Mouse (Mus musculus) heart, adult 18-20 months (tissue): ENCODE data around the gene Sos1. TPM values are rescaled to one million over a fixed set of nuclear protein-coding genes. Genes with fewer than 3 reads are reported as not detected.

Experiments
- DNase-seq, 2 experiments: peaks; one replicate each; pipeline ENCODE4 v3.0.0; 2021 to 2022; ENCODE audit warnings: mixed read lengths in 1 of 2
- total RNA-seq, 2 experiments: library from RNA; stranded (reverse); gene quantifications; 2 replicates each; pipeline ENCODE4 v1.2.3; 2021

Gene Sos1
- total RNA-seq, 2 experiments from 2014 or later = 10.2 to 10.8 TPM

- DNase-seq = no peak
Measured at GRCm38 (mm10) chr17:80496185-80496584, 15.9 kb upstream of the Sos1 start.

DNA sequence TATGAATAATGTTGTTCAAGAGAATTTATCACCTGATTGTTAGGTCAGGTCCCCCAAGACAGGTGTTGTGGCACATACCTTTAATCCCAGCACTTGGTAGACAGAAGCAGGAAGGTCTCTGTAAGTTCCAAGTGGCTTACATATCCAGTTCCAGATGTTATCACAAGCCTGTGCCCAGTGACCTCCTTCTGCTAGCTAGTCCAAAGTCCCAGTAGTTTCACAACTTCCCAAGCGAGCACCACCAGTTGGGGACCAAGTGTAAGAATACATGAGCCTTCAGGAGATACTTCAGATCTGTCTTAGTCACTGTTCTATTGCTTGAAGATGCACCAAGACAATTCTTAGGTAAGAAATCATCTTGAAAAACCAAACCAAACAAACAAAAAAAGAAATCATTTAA is 13.6 kb upstream of the Sos1 start:
- DNase-seq = no peak

- no peak for DNase-seq
Measured at GRCm38 (mm10) chr17:80492811-80493210, 12.6 kb upstream of the Sos1 start.

DNA sequence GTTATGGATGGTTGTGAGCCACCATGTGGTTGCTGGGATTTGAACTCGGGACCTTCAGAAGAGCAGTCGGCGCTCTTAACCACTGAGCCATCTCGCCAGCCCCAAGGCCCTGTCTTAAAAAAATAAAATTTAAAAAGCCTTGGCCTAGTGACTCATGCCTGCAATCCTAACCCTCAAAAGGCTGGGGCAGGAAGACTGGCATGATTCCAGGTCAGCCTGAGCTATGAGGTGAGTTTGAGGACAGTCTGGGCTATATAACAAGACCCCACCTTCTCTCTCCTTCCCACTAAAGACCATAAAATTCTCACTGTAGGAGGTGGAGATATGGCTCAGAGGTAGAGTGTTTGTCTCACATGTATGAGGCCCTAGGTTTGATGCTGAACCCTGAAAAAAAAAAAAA is 12.0 kb upstream of the Sos1 start:
- DNase-seq = no peak

DNA sequence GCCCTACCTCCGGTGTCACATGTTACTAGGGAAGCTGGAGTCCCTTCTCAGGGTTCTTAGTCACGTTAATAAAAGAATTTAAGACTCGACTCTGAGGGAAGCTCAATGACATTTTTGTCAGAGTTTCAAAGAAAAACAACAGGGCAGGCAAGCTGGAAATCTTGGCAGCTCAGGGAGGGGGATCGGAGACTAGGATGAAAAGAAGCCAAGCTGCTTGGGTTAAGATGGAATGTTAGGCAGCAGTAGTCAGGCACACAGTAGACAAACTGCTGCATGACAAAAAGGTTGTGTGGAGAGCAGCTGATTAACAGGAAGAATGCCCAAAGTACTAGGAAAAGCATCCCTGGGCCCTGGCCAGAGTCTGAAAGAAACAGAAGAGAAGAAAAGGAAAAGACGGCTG is 9.9 kb upstream of the Sos1 start:
- no peak for DNase-seq

DNA sequence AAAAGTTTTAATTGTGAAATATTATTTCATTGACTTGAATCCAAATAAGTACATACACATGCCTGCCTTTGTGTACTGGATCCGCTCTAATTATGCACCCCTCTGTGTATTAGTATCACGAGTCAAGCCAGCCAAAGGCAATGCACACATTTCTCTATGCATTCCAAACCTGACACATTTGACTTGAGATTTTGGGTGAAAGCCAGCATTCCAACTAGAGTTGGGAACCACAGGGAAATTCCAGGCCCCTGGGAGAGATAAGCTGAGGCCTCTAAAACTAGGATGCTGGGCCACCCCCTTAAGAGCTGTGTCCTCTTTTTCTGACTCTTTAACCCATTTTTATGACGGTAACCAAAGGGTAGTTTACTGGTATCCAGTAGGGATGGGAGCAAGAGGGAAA is 8.7 kb upstream of the Sos1 start:
- no peak for DNase-seq

DNA sequence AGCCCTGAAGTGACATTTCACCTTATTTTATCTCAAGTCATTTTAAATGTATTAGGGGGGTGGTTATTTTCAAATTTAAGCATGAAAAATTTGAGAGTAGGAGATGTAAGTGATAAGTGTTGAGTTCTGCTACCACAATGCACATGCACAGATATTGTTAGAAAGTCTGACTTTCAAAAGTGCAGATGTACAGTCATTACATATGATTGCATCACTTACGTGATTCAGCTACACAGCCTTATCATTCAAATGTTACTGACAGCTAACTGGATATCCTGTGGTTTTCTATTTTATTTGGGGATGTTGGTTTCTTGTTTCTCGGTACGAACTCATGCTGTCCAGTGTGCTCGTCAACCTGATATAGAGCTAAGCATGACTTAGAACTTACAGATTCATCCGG is 4.9 kb upstream of the Sos1 start:
- DNase-seq = no peak

DNA sequence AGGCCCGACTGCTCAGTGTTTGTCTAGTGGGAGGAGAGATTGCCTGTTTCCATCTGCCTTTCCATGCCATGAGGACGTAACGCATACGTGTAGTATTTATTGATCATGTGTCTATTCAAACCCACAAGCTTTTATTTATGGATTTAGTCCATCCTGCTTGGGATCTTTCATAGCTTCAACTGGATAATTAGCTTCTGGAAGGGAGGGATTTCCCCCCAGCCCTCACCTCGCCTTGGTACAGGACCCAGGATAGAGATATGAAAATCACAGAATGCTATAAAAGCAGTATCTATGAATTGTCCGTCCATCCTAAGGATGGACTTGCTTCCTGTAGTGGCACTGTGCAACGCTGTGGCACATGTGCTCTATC is 587 bp upstream of the Sos1 start:
- no peak for DNase-seq

- DNase-seq = peak; percentile 64 to 72
Measured at GRCm38 (mm10) chr17:80479295-80480030, 790 bp downstream of the Sos1 start.

DNA sequence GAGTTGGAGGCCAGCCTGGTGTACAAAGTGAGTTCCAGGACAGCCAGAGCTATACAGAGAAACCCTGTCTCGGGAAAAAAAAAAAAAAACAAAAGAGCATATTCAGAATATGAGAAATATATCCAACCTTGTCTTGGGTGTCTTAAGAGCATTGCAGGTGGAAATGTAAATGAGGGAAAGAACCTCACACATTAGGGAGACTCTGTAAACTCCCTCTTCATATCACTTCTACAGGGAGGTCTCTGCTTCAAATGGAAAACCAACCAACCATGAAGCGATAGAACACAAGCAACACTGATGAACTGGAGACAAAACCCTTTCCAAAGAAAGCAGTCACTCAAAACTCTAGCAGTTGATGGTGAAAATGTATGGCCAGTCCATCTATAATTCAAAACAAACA is 2.6 kb downstream of the Sos1 start:
- DNase-seq = no peak

GRCm38 (mm10) chr17:80476496-80476895 is 3.8 kb downstream of the Sos1 start:
- no peak for DNase-seq

DNA sequence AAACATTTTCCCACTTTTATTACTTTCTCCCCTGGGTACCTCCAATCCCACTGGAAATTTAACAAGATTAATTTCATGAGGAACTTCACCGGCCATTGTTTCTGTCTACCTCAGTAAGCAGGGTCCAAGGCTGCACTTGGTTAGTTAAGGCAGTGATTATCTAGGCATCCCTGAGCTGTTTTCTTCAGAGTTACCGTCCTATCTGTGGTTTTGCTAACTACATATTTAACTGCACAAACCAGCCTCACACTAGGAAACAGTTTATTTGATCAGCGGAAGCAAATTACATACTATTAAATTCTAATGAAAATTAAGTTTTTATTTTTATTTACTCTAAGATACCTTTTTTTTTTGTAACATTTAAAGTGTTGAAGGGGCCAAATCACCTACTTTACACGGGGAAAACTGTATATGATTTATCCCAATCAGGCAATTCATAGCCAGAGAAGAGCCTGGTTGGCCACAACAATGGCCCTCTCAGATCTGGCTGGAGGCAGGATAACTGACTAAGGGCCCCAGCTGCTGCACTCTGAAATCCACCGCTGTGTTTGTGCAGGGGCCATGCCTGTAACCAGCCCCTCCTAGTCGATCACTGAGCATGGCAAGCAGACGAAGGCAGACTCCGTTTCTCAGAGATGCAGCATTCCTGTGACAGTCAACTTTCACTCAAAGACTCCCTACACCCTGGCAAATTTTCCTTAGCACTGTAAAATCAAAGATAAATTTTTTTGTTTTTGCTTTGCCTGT is 9.0 kb downstream of the Sos1 start:
- no peak for DNase-seq

- peak in 1 of 2 experiments; percentile 24 for DNase-seq
Measured at GRCm38 (mm10) chr17:80468417-80468894, 11.8 kb downstream of the Sos1 start.

DNA sequence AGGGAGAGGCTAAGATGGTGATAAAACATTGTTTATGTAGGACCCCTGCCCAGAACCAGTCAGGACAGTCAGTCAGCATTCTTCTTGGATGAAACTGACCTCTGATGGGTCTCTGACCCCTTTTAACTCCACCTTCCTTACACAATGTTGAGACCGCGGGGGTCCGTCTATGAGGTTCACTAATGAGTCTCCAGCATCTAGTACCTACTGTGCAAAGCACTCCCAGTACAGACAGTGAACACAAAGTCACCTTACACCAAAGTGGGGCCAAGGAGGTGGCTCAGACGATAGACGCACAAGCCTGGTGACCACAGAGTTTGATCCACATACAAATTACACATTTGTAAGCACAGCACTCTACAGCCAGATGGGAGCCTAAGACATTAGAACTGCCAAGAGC is 20.0 kb downstream of the Sos1 start:
- no peak for DNase-seq

DNA sequence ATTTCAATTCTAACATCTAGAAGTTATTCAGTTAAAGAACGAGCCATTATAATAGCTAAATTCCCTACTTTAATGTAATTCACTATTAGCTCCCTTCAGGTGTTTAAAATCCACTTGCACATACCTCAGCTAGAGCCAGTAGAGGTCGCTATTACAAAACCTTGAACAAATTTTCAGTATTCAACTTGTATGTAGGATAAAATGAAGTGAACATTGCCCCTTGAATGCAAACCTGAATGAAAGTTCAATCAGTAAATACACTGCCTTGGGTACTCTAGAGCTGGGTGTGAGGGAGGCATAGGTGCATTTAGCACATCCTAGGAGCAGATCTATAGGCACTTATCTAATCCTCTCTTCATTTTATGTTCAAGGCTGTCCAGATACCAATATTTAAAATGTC is 24.6 kb downstream of the Sos1 start:
- DNase-seq = peak in 1 of 2 experiments; percentile 62

DNA sequence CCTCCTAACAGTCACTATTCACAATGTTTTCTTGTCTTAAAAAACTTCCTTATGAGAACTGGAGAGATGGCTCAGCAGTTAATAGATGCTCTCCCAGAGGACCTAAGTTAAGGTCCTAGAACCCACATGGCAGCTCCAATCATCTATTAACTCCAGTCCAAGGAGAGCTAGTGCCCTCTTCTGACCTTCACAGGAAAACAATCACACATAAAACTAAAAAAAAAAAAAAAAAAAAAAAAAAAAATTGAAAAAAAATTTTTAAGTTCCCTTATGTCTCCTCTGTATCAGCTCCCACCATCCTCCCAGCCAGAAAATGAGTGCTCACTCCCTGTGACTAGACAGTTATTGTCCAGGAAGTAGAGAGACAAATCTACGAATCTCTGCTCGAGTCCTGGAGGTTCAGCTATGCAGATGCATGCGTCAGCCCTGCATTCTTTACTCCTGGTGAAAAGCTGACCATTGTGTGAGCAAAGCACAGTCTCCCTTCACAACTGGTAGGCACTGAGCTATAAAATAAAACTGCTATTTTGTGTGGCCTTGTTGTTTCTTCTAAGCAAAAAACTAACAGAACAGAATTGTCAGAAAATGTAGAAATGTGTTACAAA is 29.7 kb downstream of the Sos1 start:
- no peak for DNase-seq

DNA sequence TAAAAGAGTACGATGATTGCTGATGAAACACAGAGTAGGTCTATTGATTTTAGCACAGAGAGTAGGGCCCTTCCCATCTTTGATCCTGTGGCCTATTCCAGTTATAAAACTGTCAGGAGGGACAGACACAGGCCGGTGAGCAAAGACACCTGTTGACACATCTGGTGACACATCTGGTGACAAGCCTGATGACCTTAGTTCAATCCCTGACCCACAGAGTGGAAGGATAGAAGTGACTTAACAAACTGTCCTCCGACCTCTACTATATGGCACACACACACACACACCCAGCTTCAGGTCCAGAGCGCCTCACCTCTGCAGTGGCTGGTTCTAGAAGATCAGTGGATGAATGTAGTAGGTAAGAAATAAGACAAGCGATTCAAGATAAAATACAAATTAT is 33.8 kb downstream of the Sos1 start:
- no peak for DNase-seq

DNA sequence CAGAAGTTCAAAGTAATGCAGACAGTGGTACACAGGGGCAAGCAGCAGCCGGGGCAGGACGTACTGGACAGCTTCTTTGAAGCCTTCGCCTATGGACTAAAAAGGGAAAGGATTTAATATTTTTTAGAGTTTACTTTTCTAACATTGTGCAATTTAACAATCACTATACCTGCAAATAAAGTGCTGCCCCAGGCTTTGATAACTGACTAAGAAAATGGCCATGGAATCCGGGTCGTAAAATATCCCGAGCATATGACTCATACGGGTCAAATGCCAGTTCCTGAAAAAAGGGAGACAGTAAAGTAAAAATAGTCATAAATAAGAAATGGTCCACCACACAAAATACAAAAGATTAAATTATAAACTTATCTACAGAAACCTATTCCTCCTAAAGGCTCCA is 34.8 kb downstream of the Sos1 start:
- no peak for DNase-seq

DNA sequence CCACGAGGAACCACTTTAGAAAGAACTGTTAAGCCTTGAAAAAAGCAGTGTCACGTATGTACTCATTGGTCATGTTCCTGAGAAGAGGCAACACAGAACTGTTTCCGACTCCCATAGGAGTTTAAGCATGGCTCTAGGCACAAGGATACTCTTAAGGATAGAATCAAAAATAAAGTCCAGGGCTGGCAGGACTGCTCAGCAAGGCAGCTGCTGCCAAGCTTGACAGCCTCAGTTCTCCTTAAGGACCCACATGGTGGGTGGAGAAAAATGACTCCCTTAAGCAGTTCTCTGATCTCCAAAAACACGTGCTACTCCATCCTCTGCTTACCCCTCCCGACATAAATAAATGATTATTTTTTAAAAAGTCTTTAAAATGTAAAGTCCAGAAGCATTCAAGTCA is 44.6 kb downstream of the Sos1 start:
- no peak for DNase-seq

DNA sequence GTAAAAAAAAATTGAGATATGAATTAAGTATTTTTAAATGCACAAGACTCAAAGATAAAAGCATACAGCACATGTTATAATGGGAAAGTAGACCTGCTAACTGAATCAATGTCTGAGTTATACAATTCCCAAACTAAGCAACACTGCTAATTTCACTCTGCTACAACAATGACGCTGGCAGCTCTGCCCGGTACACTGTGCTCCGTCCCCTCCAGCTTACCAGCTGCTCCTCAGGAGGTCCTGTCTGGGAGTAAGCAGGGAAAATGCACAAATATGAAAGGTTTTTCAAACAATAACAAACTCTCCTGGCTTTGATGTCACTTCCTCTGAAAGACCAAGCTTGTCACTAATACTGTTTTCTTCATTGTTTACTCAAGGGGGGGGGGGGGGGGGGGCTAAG is 45.8 kb downstream of the Sos1 start:
- no peak for DNase-seq

- no peak for DNase-seq
Measured at GRCm38 (mm10) chr17:80431997-80432396, 48.3 kb downstream of the Sos1 start.

GRCm38 (mm10) chr17:80427966-80428365 is 52.3 kb downstream of the Sos1 start:
- DNase-seq = peak in 1 of 2 experiments; percentile 17

- peak; percentile 36 to 39 for DNase-seq
Measured at GRCm38 (mm10) chr17:80426901-80427300, 53.4 kb downstream of the Sos1 start.
